Mouse (Mus musculus) bone marrow, adult 2 months (tissue): ENCODE data around the gene Etv6.

ENCODE experiments used
- CTCF ChIP-seq: fragments of 200-500 bp; IDR thresholded peaks from 2 replicates; pipeline ENCODE4 v1.5.1; 2011; ENCODE audit warnings: low read length, control low read depth; ENCODE audit not compliant: control insufficient read depth, insufficient read depth
- POLR2A ChIP-seq: fragments of 200-500 bp; IDR thresholded peaks from 2 replicates; pipeline ENCODE4 v1.6.1; 2011; ENCODE audit warnings: low read depth, mild to moderate bottlenecking, control low read depth, low read length, borderline replicate concordance; ENCODE audit not compliant: control insufficient read depth

GRCm38 (mm10) chr6:134099976-134100743 lies 64.7 kb downstream of the Etv6 start:
- TF ChIP-seq CTCF (no peak), POLR2A (no peak)
